Mouse (Mus musculus) intestine, embryonic 16.5 days (tissue): Measurements from ENCODE around the gene 9430038I01Rik. TPM values are rescaled to one million over a fixed set of nuclear protein-coding genes. Genes with fewer than 3 reads are reported as not detected.

Experiments used
- polyA plus RNA-seq: library from polyadenylated mRNA; unstranded; fragments of >200 nt; fragmentation: Nextera tagmentation; extraction: Ambion mirVana; gene quantifications from 2 replicates; pipeline ENCODE4 v1.2.1, GENCODE M21; 2015

The 9430038I01Rik gene
- polyA plus RNA-seq, 1 experiment from 2014 or later: 23.6 TPM

Other genes starting within 250 kb of the 9430038I01Rik start
- gene Ebf3, start 96.3 kb downstream of the 9430038I01Rik start, polyA plus RNA-seq: 0.22 and 0.43 TPM in 2 replicates
- 203 and 218 TPM in 2 replicates for gene Glrx3, start 26.9 kb upstream of the 9430038I01Rik start, polyA plus RNA-seq